Mouse (Mus musculus) layer of hippocampus, adult 9-10 months (tissue): ENCODE data around the gene Siae.

Experiments used
- DNase-seq: peaks from one replicate; pipeline ENCODE4 v3.0.0; 2022; ENCODE audit warnings: low spot score

Siae gene

GRCm38 (mm10) chr9:37687288-37687940 lies 131.9 kb downstream of the Siae start:
- DNase-seq: peak; percentile 32

- no peak for DNase-seq
Measured at GRCm38 (mm10) chr9:37687941-37688303, 132.4 kb downstream of the Siae start.

GRCm38 (mm10) chr9:37689970-37690686 lies 134.6 kb downstream of the Siae start:
- no peak for DNase-seq
